In genomic region chr7:29043016-29043673, GRCm38 (mm10) we compare ENCODE assay signal across 8 mouse cellular contexts.
DNase-seq lines count a peak whose midpoint lies in the region; ATAC-seq and TF ChIP-seq lines count a peak whose summit lies in the region.

No protein-coding gene starts in this region.

- peak overlapping the region; percentile 75 for H3K27ac ChIP-seq in spleen, adult 2 months (ENCODE audit: insufficient read depth, low read length)
- H3K27ac ChIP-seq in hindbrain, embryonic 12.5 days: peak overlapping the region; percentile 40; the same call in 1 of the 2 replicates

- TF ChIP-seq CTCF in spleen, adult 2 months (IDR thresholded peaks at IDR 0.05; ENCODE audit: extremely low read depth, insufficient read depth, insufficient read length, insufficient replicate concordance): no peak

- peaks cover 10% of the 10 kb centered on the region for H3K4me1 ChIP-seq in spleen, adult 2 months (ENCODE audit: control insufficient read depth, insufficient read depth, insufficient read length)
- peaks cover 26% of the 10 kb centered on the region for H3K4me1 ChIP-seq in hindbrain, embryonic 12.5 days

- TF ChIP-seq POLR2A in spleen, adult 2 months (IDR thresholded peaks at IDR 0.05; ENCODE audit: low read depth, low read length): no peak

- no peak for ATAC-seq in hindbrain, embryonic 12.5 days (ENCODE audit: low FRiP score)
- ATAC-seq in megakaryocyte progenitor cell, adult 5-6 weeks (replicated peaks; ENCODE audit: poor library complexity): peak; percentile 11; the same call in 1 of the 2 replicates

- no peak overlapping the region for H3K9ac ChIP-seq in hindbrain, embryonic 12.5 days

- WGBS in spleen, adult 2 months: 70% methylated on average over 19 of the region's 19 CpGs
- WGBS in hindbrain, embryonic 12.5 days: 75% methylated on average over 19 of the region's 19 CpGs

- DNase-seq in spleen, adult 2 months (ENCODE audit: low read depth in 1 of 2, low spot score in 2 of 2): no peak
- DNase-seq in spleen, adult 18-20 months: no peak
- peak; percentile 98 for DNase-seq in fibroblast of lung, adult 2 months (ENCODE audit: low read depth)
- DNase-seq in layer of hippocampus, postnatal 36 days: peak; percentile 24 to 29
- DNase-seq in urinary bladder, postnatal 4 days (ENCODE audit: low spot score in 2 of 2): peak; percentile 66 to 73
- no peak for DNase-seq in c-Kit-positive CD71-positive TER-119-positive erythroid progenitor cells, embryonic 14.5 days (ENCODE audit: low spot score)

- no peak overlapping the region for H3K4me2 ChIP-seq in hindbrain, embryonic 12.5 days (replicated peaks)

- no peak overlapping the region for H3K4me3 ChIP-seq in spleen, adult 2 months (ENCODE audit: extremely low read depth, insufficient read depth, insufficient read length)
- no peak overlapping the region for H3K4me3 ChIP-seq in hindbrain, embryonic 12.5 days

- H3K36me3 ChIP-seq in spleen, adult 2 months (ENCODE audit: control insufficient read depth, insufficient read depth, low read length): no peaks in the 10 kb centered on the region
- H3K36me3 ChIP-seq in hindbrain, embryonic 12.5 days: no peaks in the 10 kb centered on the region

- no peaks in the 10 kb centered on the region for H3K27me3 ChIP-seq in spleen, adult 2 months (ENCODE audit: control insufficient read depth, insufficient read depth, low read length)
- 0 out of 2 replicates have a peak, but pooled peaks cover 3% of the 10 kb centered on the region for H3K27me3 ChIP-seq in hindbrain, embryonic 12.5 days

- H3K9me3 ChIP-seq in hindbrain, embryonic 12.5 days (replicated peaks): no peaks in the 10 kb centered on the region

Comparison
In these comparisons a context has a peak if more than half of its experiments do, and no peak if none do; other contexts are left out.
1. DNase-seq: peak in fibroblast of lung, adult 2 months (single experiment), layer of hippocampus, postnatal 36 days (2 of 2) and urinary bladder, postnatal 4 days (2 of 2); none in spleen, adult 2 months (0 of 2), spleen, adult 18-20 months (0 of 2) and c-Kit-positive CD71-positive TER-119-positive erythroid progenitor cells, embryonic 14.5 days (single experiment).